Mouse (Mus musculus) layer of hippocampus, adult 18-20 months (tissue): Measurements from ENCODE around the gene Nfasc. TPM values are rescaled to one million over a fixed set of nuclear protein-coding genes. Genes with fewer than 3 reads are reported as not detected.

Experiments used
- DNase-seq, 2 experiments: peaks; one replicate each; pipeline ENCODE4 v3.0.0; 2022; ENCODE audit warnings: low spot score in 2 of 2
- long read RNA-seq: library from polyadenylated mRNA; stranded (forward); transcript quantifications from one replicate; pipeline ENCODE4 v2.0.0, GENCODE M21; 2021
- total RNA-seq, 2 experiments: library from RNA; stranded (reverse); gene quantifications; 2 replicates each; pipeline ENCODE4 v1.2.3; 2021

Gene Nfasc
- total RNA-seq = 100 to 1,000 TPM; 139 to 143 TPM
- long read RNA-seq, partial matches to known transcripts = 10 of 59 reads
- long read RNA-seq, other reads (novel, unspliced or antisense) = 49 of 59 reads

GRCm38 (mm10) chr1:132741175-132741997 is at the start of gene Nfasc:
Gene Nfasc (minus strand): TSS chr1:132741797.
- peak; percentile 86 to 96 for DNase-seq

- no peak for DNase-seq
Observed at GRCm38 (mm10) chr1:132791049-132791448, 49.5 kb upstream of the Nfasc start.

- no peak for DNase-seq
Observed at GRCm38 (mm10) chr1:132786866-132787265, 45.3 kb upstream of the Nfasc start.

GRCm38 (mm10) chr1:132781607-132782445 is 40.2 kb upstream of the Nfasc start:
- no peak for DNase-seq

- no peak for DNase-seq
Observed at GRCm38 (mm10) chr1:132780961-132781360, 39.4 kb upstream of the Nfasc start.

- DNase-seq = no peak
Observed at GRCm38 (mm10) chr1:132780254-132780653, 38.7 kb upstream of the Nfasc start.

GRCm38 (mm10) chr1:132774959-132775358 is 33.4 kb upstream of the Nfasc start:
- DNase-seq = no peak

- DNase-seq = peak in 1 of 2 experiments; percentile 21
Observed at GRCm38 (mm10) chr1:132771377-132771776, 29.8 kb upstream of the Nfasc start.

GRCm38 (mm10) chr1:132769559-132769958 is 28.0 kb upstream of the Nfasc start:
- DNase-seq = peak; percentile 56 to 80

DNA sequence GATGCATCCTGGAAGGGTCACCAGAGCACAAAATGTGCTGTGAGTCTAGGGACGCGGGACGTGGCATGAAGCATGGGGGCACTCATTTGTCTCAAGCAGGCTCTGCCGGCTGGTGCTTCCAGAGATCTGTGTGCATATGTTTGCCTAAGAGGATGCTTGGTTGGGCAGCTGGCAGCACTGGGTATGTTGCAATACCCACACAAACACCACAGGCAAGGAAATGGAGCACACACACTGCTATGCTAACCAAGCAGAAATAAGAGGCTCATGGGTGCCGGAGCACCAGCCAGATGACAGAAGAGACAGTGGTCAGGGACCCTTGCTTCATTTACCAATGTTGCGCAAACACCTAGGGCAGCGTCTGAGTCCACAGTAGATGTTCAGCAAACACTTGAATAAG is 25.8 kb upstream of the Nfasc start:
- peak; percentile 32 to 61 for DNase-seq

- DNase-seq = peak; percentile 39 to 67
Observed at GRCm38 (mm10) chr1:132765887-132766651, 24.5 kb upstream of the Nfasc start.

DNA sequence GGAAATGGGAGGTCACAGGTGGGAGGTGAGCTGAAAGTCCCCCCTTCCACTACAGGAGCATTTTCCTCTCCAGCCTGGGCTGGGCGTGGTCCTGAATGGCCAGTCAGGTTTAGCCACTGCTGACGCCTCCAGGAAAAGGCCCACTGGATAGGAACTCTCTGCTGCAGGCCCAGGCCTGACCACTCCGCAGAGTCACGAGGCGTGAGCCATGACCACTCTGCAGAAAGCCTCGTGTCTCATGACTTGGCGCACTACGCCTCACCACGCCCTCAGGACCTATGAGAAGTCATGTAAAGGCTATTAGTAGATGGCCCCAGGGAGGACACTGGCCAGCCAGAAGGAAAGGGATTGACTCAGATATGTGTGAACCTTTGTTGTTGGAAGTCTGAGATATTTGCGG is 23.6 kb upstream of the Nfasc start:
- no peak for DNase-seq

DNA sequence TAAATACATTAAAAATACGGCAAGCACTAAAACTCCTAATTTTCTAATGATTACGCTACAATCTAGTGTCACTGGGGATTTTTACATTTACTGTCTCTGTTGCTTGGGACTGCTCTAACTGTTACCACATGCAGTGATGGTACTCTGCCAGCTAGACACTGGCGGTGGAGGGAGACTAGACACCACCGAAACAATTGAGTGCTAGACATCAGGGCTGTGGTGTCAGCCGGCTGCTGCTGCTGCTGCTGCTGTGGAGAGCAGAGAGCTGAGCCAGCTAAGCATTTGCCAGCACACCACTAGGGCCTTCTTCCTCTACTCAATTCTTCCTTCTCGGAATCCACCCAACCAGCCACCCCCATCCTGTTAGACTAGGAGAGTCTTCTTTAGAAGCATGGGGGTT is 17.8 kb upstream of the Nfasc start:
- DNase-seq = no peak

DNA sequence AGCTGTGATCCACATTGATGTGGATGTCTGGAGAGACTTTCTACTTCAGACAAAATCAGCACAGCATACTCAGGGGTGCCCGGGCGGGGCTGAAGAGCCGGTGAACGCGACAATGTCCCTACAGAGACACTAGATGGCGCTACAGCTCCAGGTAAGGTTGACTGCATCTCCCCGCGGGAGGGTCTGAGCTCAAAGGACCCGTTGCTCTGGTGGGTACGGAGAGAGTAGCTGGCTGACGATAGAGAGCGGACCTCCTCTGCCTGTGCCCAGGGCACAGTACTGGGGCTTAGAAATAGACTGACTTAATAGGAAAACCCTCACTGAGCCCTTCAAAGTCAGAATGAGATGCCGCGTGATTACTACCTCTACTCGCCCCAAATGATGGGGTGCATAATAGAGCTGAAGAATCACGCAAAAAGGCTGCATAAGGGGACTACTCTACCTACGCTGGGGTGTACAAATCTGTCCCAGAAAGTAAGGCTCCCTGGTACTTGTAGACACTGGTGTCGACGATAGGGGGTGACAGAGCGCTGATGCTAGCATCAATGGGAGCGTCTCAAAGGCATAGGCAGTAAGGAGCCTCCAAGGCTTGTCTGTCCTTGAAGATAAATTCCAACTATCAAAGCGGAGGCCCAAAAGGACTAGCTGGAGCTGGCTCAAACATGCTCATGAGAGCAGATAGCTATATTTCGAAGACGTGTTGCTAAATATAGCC is 17.2 kb upstream of the Nfasc start:
- DNase-seq = peak; percentile 79 to 89

DNA sequence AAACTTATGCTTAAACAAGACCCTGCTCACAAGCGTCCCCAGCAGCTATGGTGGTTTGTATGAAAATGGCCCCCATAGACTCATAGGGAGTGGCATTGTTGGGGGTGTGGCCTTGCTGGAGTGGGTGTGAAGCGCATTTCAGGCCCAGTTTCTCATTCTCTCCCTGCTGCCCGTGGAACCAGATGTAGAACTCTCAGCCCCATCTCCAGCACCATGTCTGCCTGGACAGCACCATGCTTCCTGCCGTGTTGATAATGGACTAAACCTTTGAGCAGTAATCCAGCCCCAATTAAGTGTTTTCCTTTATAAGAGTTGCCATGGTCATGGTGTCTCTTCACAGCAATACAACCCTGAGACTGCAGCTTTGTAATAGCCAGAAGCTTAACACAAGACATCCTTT is 13.6 kb upstream of the Nfasc start:
- DNase-seq = no peak

- no peak for DNase-seq
Observed at GRCm38 (mm10) chr1:132749217-132749884, 7.8 kb upstream of the Nfasc start.

GRCm38 (mm10) chr1:132746302-132746701 is 4.7 kb upstream of the Nfasc start:
- no peak for DNase-seq

GRCm38 (mm10) chr1:132745636-132746035 is 4.0 kb upstream of the Nfasc start:
- DNase-seq = no peak

GRCm38 (mm10) chr1:132739077-132739521 is 2.5 kb downstream of the Nfasc start:
- DNase-seq = peak; percentile 69 to 80

DNA sequence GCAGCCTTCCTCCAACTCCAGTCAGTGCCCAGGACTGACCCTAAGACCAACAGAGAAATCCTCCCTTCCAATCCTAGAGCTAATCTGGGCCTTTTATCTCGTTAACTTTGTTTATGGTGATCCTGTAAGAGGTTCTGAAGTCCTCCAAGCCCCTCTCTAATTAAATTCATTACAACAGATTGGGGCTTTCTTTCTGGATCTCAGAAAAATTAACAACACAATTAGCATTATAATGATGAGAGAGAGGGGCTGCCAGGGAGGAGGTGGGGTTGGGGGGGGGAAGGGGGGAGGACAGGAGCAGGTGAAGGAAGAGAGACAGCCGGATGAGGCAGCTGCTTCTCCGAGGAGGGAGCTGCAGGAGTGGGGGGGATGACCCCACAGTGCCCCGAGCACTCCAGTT is 5.4 kb downstream of the Nfasc start:
- DNase-seq = no peak
